Mouse (Mus musculus) erythroid progenitor cell, adult 5-6 weeks (primary cell): ENCODE results near the gene Alg14. TPM values are rescaled to one million over a fixed set of nuclear protein-coding genes. Genes with fewer than 3 reads are reported as not detected.

Experiments used
- ATAC-seq: replicated peaks from 2 replicates; pipeline ENCODE4 v1.8.0; 2016; ENCODE audit warnings: moderate number of reproducible peaks, mild to moderate bottlenecking, moderate TSS enrichment, inconsistent platforms; ENCODE audit not compliant: poor library complexity, low FRiP score, severe bottlenecking
- total RNA-seq, 2 experiments: library from RNA; stranded (forward) in 1 of 2; stranded (reverse) in 1 of 2; fragments of 150-400 nt in 1 of 2; fragments of 186-747, 209-891 nt in 1 of 2; gene quantifications; 2 replicates each; pipeline versions ENCODE4 v1.2.3 to v1.2.4; 2015 to 2017; ENCODE audit warnings: low replicate concordance in 2 of 2

Alg14 gene
- total RNA-seq, 2 experiments from 2014 or later: 0.23 to 12.6 TPM

DNA sequence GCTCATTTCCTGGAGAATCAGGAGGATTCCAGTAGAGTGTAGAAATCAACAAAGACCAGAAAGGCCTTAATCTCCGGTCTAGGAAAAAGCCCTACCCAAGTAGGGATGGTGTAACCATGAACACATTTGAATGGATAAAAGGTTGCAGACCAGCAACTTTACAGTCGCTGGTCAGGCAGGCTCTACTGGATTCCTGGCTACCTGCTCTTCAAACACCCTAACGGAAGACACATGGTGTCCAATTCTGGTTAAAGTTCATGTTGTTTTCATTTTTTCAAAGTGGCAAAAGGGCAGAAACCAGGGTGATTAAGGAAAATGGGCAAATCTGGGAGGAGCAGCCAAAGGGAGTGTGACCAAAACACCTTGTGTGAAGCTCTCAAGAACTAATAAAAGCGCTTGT, 14.6 kb upstream of the Alg14 start:
- ATAC-seq: no peak

DNA sequence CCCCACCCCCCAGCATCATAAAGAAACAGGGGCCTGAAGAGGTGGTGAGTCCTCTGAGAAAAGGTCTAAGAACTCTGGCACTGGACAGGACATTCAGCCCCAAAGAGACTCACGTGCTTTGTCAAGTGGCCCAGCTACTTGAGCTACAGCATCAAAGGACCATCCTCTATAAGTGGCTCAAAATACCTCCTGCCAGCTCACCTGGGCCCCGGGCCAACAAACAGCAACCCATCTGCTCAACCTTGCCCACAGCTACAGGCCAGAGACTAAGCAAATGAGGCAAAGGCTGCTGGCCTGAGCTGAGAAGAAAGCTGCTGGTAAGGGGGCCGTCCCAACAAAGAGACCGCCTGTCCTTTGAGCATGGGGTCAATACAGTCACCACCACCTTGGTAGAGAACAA, 14.0 kb upstream of the Alg14 start:
- no peak for ATAC-seq

- ATAC-seq: 0 out of 2 replicates have a peak, but pooled peaks have one; percentile 30
Measured at GRCm38 (mm10) chr3:121279679-121280078, 11.9 kb upstream of the Alg14 start.

GRCm38 (mm10) chr3:121282998-121283397, 8.6 kb upstream of the Alg14 start, which contains the start of gene Tmem56:
Gene Tmem56, minus strand, starts transcription at chr3:121283098.
- no peak for ATAC-seq

- ATAC-seq: no peak
Measured at GRCm38 (mm10) chr3:121285219-121285618, 6.4 kb upstream of the Alg14 start.

DNA sequence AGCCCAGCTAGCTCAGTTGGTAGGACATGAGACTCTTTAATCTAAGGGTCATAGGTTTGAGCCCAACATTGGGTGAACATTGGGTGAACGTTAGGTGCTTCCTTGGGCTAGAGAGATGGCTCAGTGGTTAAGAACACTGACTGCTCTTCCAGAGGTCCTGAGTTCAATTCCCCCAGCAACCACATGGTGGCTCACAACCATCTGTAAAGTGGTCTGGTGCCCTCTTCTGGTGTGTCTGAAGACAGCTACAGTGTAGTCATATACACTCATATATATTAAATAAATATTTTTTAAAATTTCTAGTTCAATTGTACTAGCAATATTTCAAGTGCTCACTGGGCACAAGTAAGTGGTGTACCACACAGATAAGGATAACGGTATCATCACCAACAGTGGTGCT, 4.4 kb upstream of the Alg14 start:
- ATAC-seq: no peak

DNA sequence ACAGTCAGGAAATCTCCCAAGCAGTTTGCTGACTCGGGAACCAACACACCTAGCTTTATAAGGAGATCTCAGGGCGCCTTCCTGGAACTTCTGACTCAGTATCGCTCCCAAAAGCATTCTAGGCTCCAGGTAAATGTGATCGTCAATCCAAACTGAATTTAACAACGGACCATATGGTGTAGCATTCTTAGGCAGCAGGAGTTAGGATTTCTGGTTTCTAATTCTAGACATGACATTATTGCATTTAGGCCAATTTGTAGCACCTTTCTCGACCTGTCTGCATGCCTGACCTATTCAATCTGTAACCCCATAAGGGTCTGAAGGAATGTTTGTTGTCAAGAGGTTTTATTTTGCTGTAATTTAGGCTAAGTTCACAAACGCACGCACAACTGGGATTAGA, 892 bp upstream of the Alg14 start:
- no peak for ATAC-seq

DNA sequence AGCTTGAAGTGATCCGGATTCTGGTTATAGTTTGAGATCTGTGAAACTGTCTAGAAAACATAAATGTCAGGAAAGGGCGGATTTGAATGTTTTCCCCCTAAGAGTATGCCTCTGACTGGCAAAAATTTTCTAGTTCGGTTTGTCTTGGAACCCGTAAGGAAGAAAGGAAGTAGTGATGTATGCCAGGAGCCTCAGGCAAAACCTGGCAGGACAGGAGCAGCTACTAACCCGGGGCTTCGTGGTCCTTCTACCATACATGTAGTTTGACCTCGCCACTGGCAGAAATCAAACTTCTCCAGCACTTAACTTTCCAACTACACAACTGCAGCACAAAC, 381 bp upstream of the Alg14 start:
- peak; percentile 32 for ATAC-seq

- ATAC-seq: no peak
Measured at GRCm38 (mm10) chr3:121294200-121294599, 2.6 kb downstream of the Alg14 start.

GRCm38 (mm10) chr3:121306641-121307040, 15.1 kb downstream of the Alg14 start:
- no peak for ATAC-seq

GRCm38 (mm10) chr3:121307532-121308234, 16.1 kb downstream of the Alg14 start:
- peak; percentile 87 for ATAC-seq

DNA sequence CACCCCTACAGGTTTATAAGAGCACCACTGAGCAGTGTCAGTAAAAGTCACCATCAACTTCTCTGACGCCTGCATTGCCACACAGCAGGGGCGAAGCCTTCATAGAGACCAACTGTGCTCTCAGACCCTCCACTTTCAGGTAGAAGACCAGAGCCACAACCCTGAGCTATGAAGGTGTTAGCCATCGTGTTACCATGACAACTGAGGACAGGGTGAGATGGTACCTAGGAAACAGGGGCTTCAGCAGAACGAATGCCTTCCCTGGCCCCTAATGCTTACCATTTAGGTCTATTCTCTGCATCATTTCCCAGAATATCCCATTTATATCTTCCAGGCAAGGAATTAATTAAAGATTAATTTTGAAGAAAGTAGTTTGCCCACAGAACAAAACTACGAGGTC, 17.4 kb downstream of the Alg14 start:
- no peak for ATAC-seq

DNA sequence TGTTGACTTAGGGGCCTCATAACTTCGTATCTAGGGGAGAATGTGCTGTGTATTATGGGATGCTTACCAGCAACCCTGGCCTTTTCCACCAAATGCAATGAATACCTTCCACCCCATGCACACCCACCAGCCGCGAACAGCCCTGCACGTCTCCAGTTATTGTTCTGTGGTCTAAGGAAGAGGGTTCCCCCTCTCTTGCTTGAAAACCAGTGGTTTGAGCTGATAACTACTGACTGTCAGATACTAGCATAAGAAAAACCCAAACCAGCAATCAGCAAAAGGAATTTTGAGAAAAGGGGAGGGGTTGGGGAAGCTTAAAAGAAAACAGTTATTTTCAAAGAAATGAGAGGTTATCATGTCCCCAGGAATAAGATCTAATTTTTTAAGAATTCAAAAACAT, 17.9 kb downstream of the Alg14 start:
- no peak for ATAC-seq

DNA sequence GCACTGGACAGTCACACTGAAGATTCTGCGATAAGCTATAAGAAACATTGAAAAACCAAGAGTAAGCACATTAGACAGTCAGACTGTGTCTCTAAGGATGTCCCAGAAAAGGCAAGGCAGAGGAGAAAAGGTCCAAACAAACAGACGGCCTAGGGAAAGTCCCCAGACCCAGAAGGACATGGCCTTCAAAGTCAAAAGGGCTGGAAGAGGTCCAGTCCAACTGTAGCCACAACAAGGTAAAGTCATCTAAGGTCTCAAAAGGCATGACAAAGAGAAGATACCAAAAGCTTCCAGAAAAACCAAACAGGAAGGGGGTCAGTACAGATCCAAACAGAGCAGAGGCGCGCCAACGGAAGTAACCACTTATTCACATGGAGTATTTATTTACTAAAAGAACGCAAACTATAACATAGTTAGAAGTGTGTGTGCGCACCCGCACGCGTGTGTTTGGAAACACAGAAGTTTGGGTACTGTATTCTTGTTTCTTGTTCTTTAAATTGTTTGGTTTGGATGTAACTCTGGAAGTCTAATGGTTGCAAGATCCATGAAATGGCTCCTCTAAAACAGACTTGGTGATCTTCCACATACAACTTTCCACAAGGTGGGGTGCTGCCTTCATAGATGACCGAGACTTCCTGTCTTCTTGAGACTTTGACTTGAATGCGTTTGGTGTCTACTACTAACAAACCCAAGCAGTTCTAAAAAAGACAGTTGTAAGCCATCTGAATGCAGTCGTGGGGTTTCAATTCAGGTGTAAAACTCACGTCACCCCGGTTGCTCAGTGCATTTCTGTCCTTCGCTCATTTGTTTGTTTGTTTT, 18.5 kb downstream of the Alg14 start:
- no peak for ATAC-seq

DNA sequence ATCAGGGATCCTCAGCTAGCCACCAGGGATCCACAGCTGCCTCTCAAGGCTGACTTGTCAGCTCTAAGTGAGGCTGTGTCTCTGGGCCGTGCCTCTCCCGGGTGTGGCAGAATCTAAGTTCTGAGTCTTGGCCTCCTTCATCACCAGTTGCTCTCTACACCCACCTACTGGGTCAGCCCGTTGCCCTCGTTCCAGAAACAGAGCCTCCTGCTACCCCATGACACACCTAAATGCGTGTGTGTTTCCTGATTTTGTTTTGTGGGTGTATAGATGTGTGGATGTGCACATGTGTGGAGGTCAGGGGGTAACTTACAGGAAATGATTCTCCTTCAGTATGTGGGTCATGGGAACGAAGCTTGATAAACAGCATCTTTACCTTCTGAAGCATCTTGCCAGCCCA, 20.9 kb downstream of the Alg14 start:
- ATAC-seq: no peak

DNA sequence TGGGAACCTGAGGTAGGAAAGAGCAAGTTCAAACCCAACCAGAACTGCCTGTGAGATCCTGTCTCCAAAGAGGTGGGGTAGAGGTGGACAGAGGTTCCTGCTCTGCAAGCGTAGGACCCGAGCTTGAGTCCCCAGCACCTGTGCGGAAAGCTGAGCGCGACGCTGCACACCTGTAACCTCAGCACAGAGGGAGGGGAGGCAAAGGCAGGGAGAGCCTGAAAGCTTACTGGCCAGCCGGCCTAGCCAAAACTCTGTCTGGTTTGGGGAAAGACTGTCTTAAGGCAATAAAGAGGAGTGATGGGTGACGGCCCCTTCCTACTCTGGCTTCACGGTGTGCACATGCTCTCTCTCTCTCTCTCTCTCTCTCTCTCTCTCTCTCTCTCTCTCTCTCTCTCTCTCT, 21.4 kb downstream of the Alg14 start:
- no peak for ATAC-seq

DNA sequence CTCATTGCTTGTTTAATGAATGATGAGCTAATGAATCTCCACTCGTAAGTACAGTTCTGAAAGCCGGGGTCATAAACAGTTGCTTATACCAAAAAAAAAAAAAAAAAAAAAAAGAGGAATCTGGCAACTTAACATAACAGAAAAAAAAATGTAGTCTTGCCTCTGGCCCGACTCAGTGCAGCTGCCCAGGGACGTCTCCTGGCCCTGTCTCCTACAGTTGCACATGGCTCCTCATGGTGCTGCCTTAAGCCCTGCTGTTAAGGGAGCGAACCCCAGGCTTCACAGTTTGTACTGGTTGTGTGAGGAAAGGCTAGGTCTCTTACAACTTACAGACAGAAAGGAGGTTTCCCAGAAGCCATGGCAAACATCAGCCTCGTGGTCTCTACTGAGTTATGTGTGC, 22.6 kb downstream of the Alg14 start:
- ATAC-seq: no peak

GRCm38 (mm10) chr3:121315498-121315897, 23.9 kb downstream of the Alg14 start:
- no peak for ATAC-seq

DNA sequence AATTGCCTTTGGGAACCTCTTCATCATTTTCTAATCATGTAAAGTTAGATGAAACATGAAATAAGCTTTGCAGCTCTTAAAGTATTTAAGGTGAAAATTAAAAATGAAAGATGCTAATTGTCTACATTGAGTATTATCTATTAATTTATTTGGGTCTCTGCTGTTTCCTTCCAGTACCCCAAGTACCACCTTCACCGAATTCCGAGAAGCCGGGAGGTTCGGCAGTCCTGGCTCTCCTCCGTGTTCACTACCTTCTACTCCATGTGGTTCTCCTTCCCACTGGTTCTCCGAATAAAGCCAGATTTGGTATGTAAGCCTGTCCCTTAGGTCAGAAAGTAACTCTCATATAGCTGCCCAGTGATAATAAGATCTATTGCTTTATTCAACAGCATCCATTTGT, 28.3 kb downstream of the Alg14 start:
- no peak for ATAC-seq

GRCm38 (mm10) chr3:121320896-121321295, 29.3 kb downstream of the Alg14 start:
- no peak for ATAC-seq

- no peak for ATAC-seq
Measured at GRCm38 (mm10) chr3:121323371-121323770, 31.8 kb downstream of the Alg14 start.
